Mouse (Mus musculus) lung, postnatal 0 days (tissue): ENCODE measurements around the gene Tmem42. TPM values are rescaled to one million over a fixed set of nuclear protein-coding genes. Genes with fewer than 3 reads are reported as not detected.

Experiments used
- ATAC-seq: fragments of 200-750 bp; cut with Nextera tagmentation; 2 replicates; pipeline ENCODE4 v1.8.0; 2017; ENCODE audit warnings: moderate library complexity
- DNase-seq: peaks from one replicate; pipeline ENCODE4 v3.0.0-alpha.2; 2016; ENCODE audit warnings: low spot score
- H3K27ac ChIP-seq: fragments of 300-500 bp; sonication (generic); 2 replicates; pipeline ENCODE4 v1.5.1; 2014; ENCODE audit warnings: antibody characterized with exemption, mild to moderate bottlenecking, low read length, mixed read lengths
- H3K27me3 ChIP-seq: fragments of 300-500 bp; sonication (generic); replicated peaks from 2 replicates; pipeline ENCODE4 v1.6.1; 2014; ENCODE audit warnings: low read length, mixed read lengths; ENCODE audit not compliant: insufficient read depth
- H3K36me3 ChIP-seq: fragments of 300-500 bp; sonication (generic); 2 replicates; pipeline ENCODE4 v1.6.1; 2014; ENCODE audit warnings: low read length, mixed read lengths; ENCODE audit not compliant: insufficient read depth
- H3K4me1 ChIP-seq: fragments of 300-500 bp; sonication (generic); 2 replicates; pipeline ENCODE4 v1.6.1; 2014; ENCODE audit warnings: antibody characterized with exemption, low read depth, low read length, mixed read lengths; ENCODE audit not compliant: insufficient read depth
- H3K4me2 ChIP-seq: fragments of 300-500 bp; sonication (generic); replicated peaks from 2 replicates; pipeline ENCODE4 v1.6.1; 2014; ENCODE audit warnings: low read depth, mild to moderate bottlenecking, low read length, moderate library complexity, mixed read lengths
- H3K4me3 ChIP-seq: fragments of 300-500 bp; sonication (generic); 2 replicates; pipeline ENCODE4 v1.5.1; 2014; ENCODE audit warnings: low read depth, low read length
- H3K9ac ChIP-seq: fragments of 300-500 bp; sonication (generic); replicated peaks from 2 replicates; pipeline ENCODE4 v1.6.1; 2014; ENCODE audit warnings: low read depth, mild to moderate bottlenecking
- H3K9me3 ChIP-seq: fragments of 300-500 bp; sonication (generic); 2 replicates; pipeline ENCODE4 v1.6.1; 2016; ENCODE audit warnings: low read length, mixed read lengths
- CTCF ChIP-seq: IDR thresholded peaks from 2 replicates; pipeline ENCODE4 v1.5.1; 2016; ENCODE audit warnings: antibody characterized with exemption, mild to moderate bottlenecking
- EP300 ChIP-seq: IDR thresholded peaks from 2 replicates; pipeline ENCODE4 v1.6.1; 2016; ENCODE audit warnings: antibody characterized with exemption, mild to moderate bottlenecking, control low read depth
- WGBS: fragments of 180-500 bp; shearing (Covaris S2); extraction: QIAGEN DNeasy Blood & Tissue Kit; methylation state at CpG from one replicate; pipeline ENCODE4 v1.1.7; 2014; 5-methylcytosine and 5-hydroxymethylcytosine counted together
- polyA plus RNA-seq: library from polyadenylated mRNA; unstranded; fragments of >200 nt; fragmentation: Nextera tagmentation; extraction: Ambion mirVana; gene quantifications from 2 replicates; pipeline ENCODE4 v1.2.1, GENCODE M21; 2015

The Tmem42 gene
- polyA plus RNA-seq, 1 experiment from 2014 or later: 55.7 TPM

DNA sequence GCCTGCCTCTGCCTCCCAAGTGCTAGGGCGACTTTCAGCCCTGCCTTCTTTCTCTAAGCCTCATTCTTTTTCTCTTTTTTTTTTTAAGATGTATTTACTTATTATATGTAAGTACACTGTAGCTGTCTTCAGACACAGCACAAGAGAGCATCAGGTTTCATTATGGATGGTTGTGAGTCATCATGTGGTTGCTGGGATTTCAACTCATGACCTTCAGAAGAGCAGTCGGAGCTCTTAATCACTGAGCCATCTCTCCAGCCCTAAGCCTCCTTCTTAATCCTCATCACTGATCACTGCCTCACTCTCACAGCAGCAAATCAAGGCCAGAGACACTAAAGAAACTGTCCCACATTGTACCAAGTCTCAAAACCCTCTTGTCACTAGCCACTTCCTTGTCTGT, 3.1 kb downstream of the Tmem42 start:
- no peaks in the 10 kb centered on the region for H3K27me3 ChIP-seq
- H3K36me3 ChIP-seq: no peaks in the 10 kb centered on the region
- H3K27ac ChIP-seq: no peak overlapping the region
- TF ChIP-seq CTCF: no peak
- TF ChIP-seq EP300: no peak
- 83% methylated on average over 2 of the region's 2 CpGs for WGBS
- H3K9ac ChIP-seq: no peak overlapping the region
- ATAC-seq: no peak
- H3K4me1 ChIP-seq: no peaks in the 10 kb centered on the region; the same call in 1 of the 2 replicates
- DNase-seq: no peak
- H3K4me3 ChIP-seq: no peak overlapping the region
- H3K4me2 ChIP-seq: no peak overlapping the region
- H3K9me3 ChIP-seq: no peaks in the 10 kb centered on the region

GRCm38 (mm10) chr9:123031496-123032246, 10.5 kb downstream of the Tmem42 start:
- no peaks in the 10 kb centered on the region for H3K4me1 ChIP-seq
- ATAC-seq: no peak
- H3K27ac ChIP-seq: no peak overlapping the region
- no peak overlapping the region for H3K4me3 ChIP-seq
- no peak overlapping the region for H3K4me2 ChIP-seq
- no peaks in the 10 kb centered on the region for H3K36me3 ChIP-seq
- 69% methylated on average over 13 of the region's 13 CpGs for whole genome bisulfite sequencing
- H3K9ac ChIP-seq: no peak overlapping the region
- no peaks in the 10 kb centered on the region for H3K9me3 ChIP-seq
- H3K27me3 ChIP-seq: no peaks in the 10 kb centered on the region
- DNase-seq: no peak
- TF ChIP-seq EP300 (no peak), CTCF (no peak)

- no peak within 1 kb of the TSS for H3K4me2 ChIP-seq
- H3K9ac ChIP-seq: no peak within 1 kb of the TSS
- no peak within 1 kb of the TSS for H3K4me3 ChIP-seq
- ATAC-seq: no peak
- 71% methylated on average over 4 of the region's 4 CpGs for WGBS
- no peak within 1 kb of the TSS for H3K27ac ChIP-seq
- TF ChIP-seq CTCF (no peak), EP300 (no peak)
- H3K36me3 ChIP-seq: no peaks in the 10 kb centered on the region
- H3K9me3 ChIP-seq: no peaks in the 10 kb centered on the region
- no peaks in the 10 kb centered on the region for H3K4me1 ChIP-seq
- no peak for DNase-seq
- H3K27me3 ChIP-seq: no peaks in the 10 kb centered on the region
Measured at GRCm38 (mm10) chr9:123034426-123034825, 13.3 kb downstream of the Tmem42 start, which contains the start of gene Tgm4. Gene Tgm4 (plus strand): TSS chr9:123034726.

DNA sequence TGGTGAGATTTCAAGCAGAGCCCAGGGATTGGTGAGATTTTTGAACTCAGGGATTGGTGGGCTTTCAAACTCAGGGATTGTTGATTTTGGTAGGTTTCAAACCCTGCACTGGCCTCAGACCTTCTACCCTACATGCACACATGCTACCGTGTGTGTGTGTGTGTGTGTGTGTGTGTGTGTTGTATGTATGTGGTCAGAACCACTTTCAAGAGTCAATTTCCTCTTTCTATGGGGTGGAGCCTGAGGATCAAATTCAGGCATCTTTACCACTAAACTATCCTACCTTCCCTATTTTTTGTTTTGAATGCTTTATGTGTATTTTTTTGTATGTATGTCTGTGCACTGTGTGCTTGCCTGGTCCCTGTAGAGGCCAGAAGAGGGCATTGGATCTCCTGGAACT, 26.5 kb downstream of the Tmem42 start:
- Histone ChIP-seq H3K27me3 (no peaks in the 10 kb centered on the region), H3K4me3 (no peak overlapping the region), H3K9ac (no peak overlapping the region), H3K36me3 (no peaks in the 10 kb centered on the region), H3K9me3 (no peaks in the 10 kb centered on the region), H3K4me1 (no peaks in the 10 kb centered on the region), H3K27ac (no peak overlapping the region), H3K4me2 (no peak overlapping the region)
- 63% methylated on average over 1 of the region's 1 CpGs for WGBS
- TF ChIP-seq EP300 (no peak), CTCF (no peak)
- DNase-seq (no peak), ATAC-seq (no peak)

DNA sequence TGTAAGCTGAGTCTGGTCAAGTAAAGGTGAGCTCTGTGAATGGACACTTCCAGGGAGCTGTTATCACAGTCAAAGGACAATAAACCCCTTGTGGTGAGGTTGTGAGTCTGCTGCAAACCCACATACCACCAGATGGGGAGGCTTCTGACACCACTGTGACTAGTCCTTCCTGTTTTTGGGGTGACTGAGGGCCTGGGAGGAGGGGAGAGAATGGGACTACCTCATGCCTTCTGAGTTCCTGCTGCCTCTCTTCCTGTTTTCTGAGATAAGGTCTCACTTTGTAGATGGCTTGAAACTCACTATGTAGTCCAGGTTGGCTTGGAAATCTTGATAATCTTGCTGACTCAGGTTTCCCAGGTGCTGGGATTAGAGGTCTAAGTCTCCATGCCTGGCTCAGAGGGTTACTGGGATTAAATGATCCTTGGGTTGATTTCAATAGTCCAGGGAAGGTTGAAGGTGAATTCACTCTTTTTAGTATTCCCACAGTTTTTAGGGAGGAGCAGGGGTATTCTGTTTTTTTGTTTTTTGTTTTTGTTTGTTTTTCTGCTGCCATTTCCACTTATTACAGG, 37.7 kb downstream of the Tmem42 start:
- ATAC-seq (no peak), DNase-seq (peak; percentile 31)
- Histone ChIP-seq H3K27me3 (no peaks in the 10 kb centered on the region), H3K4me3 (no peak overlapping the region), H3K9me3 (no peaks in the 10 kb centered on the region), H3K4me2 (no peak overlapping the region), H3K4me1 (no peaks in the 10 kb centered on the region), H3K27ac (no peak overlapping the region), H3K9ac (no peak overlapping the region), H3K36me3 (no peaks in the 10 kb centered on the region)
- TF ChIP-seq CTCF: no peak
- TF ChIP-seq EP300: no peak

DNA sequence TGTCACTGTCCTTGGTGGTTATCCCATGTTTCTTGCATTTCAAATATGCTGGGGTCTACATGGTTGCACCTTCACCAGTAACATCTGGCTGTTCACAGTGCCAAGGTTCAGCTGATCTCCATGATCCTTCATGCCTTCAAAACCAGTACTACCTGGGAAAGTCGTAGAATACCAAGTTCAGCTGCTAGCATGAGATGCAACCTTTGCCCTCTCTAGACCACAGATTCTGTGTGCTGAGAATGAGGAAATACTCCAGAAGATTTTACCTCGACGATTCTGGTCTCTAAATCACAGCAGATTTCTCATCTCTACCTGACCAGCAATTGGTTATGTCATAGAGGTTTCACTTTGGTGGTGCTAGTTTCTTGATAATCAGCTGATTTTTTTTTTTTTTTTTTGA, 39.0 kb downstream of the Tmem42 start:
- ATAC-seq (no peak), DNase-seq (no peak)
- TF ChIP-seq EP300 (no peak), CTCF (no peak)
- no peaks in the 10 kb centered on the region for H3K4me1 ChIP-seq
- H3K27ac ChIP-seq: no peak overlapping the region
- H3K27me3 ChIP-seq: no peaks in the 10 kb centered on the region
- no peak overlapping the region for H3K4me2 ChIP-seq
- H3K9me3 ChIP-seq: no peaks in the 10 kb centered on the region
- 63% methylated on average over 3 of the region's 3 CpGs for WGBS
- H3K9ac ChIP-seq: no peak overlapping the region
- H3K36me3 ChIP-seq: no peaks in the 10 kb centered on the region
- no peak overlapping the region for H3K4me3 ChIP-seq

Other genes starting within 250 kb of the Tmem42 start
- gene Tcaim, start 215.8 kb upstream of the Tmem42 start, polyA plus RNA-seq: 4.7 and 5.0 TPM in 2 replicates
- 0.24 and 0.33 TPM in 2 replicates for gene Gm35549, start 177.3 kb upstream of the Tmem42 start, polyA plus RNA-seq
- 21.7 and 25.4 TPM in 2 replicates for gene Zfp445, start 155.3 kb upstream of the Tmem42 start, polyA plus RNA-seq
- 2.7 and 2.9 TPM in 2 replicates for gene Zkscan7, start 135.6 kb upstream of the Tmem42 start, polyA plus RNA-seq
- 9.6 and 11.0 TPM in 2 replicates for gene Zfp105, start 98.3 kb upstream of the Tmem42 start, polyA plus RNA-seq
- gene 1110059G10Rik, start 70.3 kb upstream of the Tmem42 start, polyA plus RNA-seq: 39.2 and 42.5 TPM in 2 replicates
- gene Kif15, start 70.3 kb upstream of the Tmem42 start, polyA plus RNA-seq: 3.5 and 4.6 TPM in 2 replicates
- 1.1 and 1.2 TPM in 2 replicates for gene Tgm4, start 13.4 kb downstream of the Tmem42 start, polyA plus RNA-seq
- 127 and 130 TPM in 2 replicates for gene Zdhhc3, start 91.9 kb downstream of the Tmem42 start, polyA plus RNA-seq
- 139 and 145 TPM in 2 replicates for gene Exosc7, start 91.9 kb downstream of the Tmem42 start, polyA plus RNA-seq
- gene Clec3b, start 129.6 kb downstream of the Tmem42 start, polyA plus RNA-seq: 84.7 and 86.6 TPM in 2 replicates
- gene Cdcp1, start 194.7 kb downstream of the Tmem42 start, polyA plus RNA-seq: 9.8 and 10.9 TPM in 2 replicates
- 16.0 and 17.5 TPM in 2 replicates for gene Tmem158, start 239.4 kb downstream of the Tmem42 start, polyA plus RNA-seq